Mouse (Mus musculus): Measurements from ENCODE around the gene Mt2. TPM values are rescaled to one million over a fixed set of nuclear protein-coding genes. Genes with fewer than 3 reads are reported as not detected.

Gene Mt2
- polyA plus RNA-seq, 1 experiment = 21.0 TPM

DNA sequence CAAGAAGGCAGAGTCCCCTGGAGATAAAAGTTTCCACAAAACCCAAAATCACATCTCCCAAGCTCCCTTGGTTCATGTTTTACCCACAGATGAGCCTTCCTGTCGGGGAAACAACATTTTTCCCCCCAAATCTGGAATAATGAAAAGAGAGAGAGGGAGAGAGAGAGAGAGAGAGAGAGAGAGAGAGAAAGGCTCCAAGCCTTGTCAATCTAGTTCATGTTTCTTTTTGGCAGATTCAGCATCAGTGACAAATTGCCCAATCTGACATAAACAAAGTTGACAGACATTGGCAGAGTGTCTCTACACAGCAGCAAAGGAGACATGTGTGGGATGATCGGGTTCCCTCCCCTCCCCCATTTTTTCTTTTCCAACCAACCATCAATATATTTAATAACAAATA, 35.0 kb downstream of the Mt2 start:
- no peaks in the 10 kb centered on the region for H3K4me1 ChIP-seq (replicated peaks; ENCODE audit: control insufficient read depth, insufficient read depth, low read length)
- 65% methylated on average over 2 of the region's 2 CpGs for WGBS
- H3K4me3 ChIP-seq (ENCODE audit: control insufficient read depth, insufficient read depth, low read length) = no peak overlapping the region
- H3K27ac ChIP-seq (ENCODE audit: control insufficient read depth, insufficient read depth, low read length) = no peak overlapping the region
- TF ChIP-seq POLR2A (IDR thresholded peaks at IDR 0.05; ENCODE audit: control insufficient read depth, extremely low read depth, insufficient read depth, low read length, poor library complexity) = no peak
- TF ChIP-seq CTCF (IDR thresholded peaks at IDR 0.05; ENCODE audit: borderline replicate concordance, control insufficient read depth, extremely low read depth, insufficient read depth, low read length, poor library complexity) = no peak
- no peaks in the 10 kb centered on the region for H3K36me3 ChIP-seq (ENCODE audit: control insufficient read depth, insufficient read depth, low read length)
- DNase-seq = no peak
- no peaks in the 10 kb centered on the region for H3K27me3 ChIP-seq (ENCODE audit: control insufficient read depth, insufficient read depth, low read length)

- 87% methylated on average over 6 of the region's 6 CpGs for WGBS
- no peak for TF ChIP-seq CTCF (IDR thresholded peaks at IDR 0.05; ENCODE audit: borderline replicate concordance, control insufficient read depth, extremely low read depth, insufficient read depth, low read length, poor library complexity)
- TF ChIP-seq POLR2A (IDR thresholded peaks at IDR 0.05; ENCODE audit: control insufficient read depth, extremely low read depth, insufficient read depth, low read length, poor library complexity) = no peak
These were observed 37.2 kb downstream of the Mt2 start for GRCm38 (mm10) chr8:94209639-94210038.

GRCm38 (mm10) chr8:94210225-94210624, 37.8 kb downstream of the Mt2 start:
- Histone ChIP-seq H3K36me3 (ENCODE audit: control insufficient read depth, insufficient read depth, low read length) (no peaks in the 10 kb centered on the region), H3K27me3 (ENCODE audit: control insufficient read depth, insufficient read depth, low read length) (no peaks in the 10 kb centered on the region), H3K4me3 (ENCODE audit: control insufficient read depth, insufficient read depth, low read length) (no peak overlapping the region), H3K4me1 (replicated peaks; ENCODE audit: control insufficient read depth, insufficient read depth, low read length) (peaks cover 7% of the 10 kb centered on the region), H3K27ac (ENCODE audit: control insufficient read depth, insufficient read depth, low read length) (no peak overlapping the region)
- TF ChIP-seq CTCF (IDR thresholded peaks at IDR 0.05; ENCODE audit: borderline replicate concordance, control insufficient read depth, extremely low read depth, insufficient read depth, low read length, poor library complexity) (no peak), POLR2A (IDR thresholded peaks at IDR 0.05; ENCODE audit: control insufficient read depth, extremely low read depth, insufficient read depth, low read length, poor library complexity) (no peak)
- DNase-seq = no peak
- WGBS = 83% methylated on average over 3 of the region's 3 CpGs

More at GRCm38 (mm10) chr8:94209639-94210038, 37.2 kb downstream of the Mt2 start:
- Histone ChIP-seq H3K27ac (ENCODE audit: control insufficient read depth, insufficient read depth, low read length) (no peak overlapping the region), H3K27me3 (ENCODE audit: control insufficient read depth, insufficient read depth, low read length) (no peaks in the 10 kb centered on the region), H3K36me3 (ENCODE audit: control insufficient read depth, insufficient read depth, low read length) (no peaks in the 10 kb centered on the region), H3K4me3 (ENCODE audit: control insufficient read depth, insufficient read depth, low read length) (no peak overlapping the region), H3K4me1 (replicated peaks; ENCODE audit: control insufficient read depth, insufficient read depth, low read length) (0 out of 2 replicates have a peak, but pooled peaks cover 2% of the 10 kb centered on the region)
- DNase-seq = no peak

- WGBS = 58% methylated on average over 6 of the region's 6 CpGs
- Histone ChIP-seq H3K27ac (ENCODE audit: control insufficient read depth, insufficient read depth, low read length) (no peak overlapping the region), H3K36me3 (ENCODE audit: control insufficient read depth, insufficient read depth, low read length) (no peaks in the 10 kb centered on the region), H3K27me3 (ENCODE audit: control insufficient read depth, insufficient read depth, low read length) (no peaks in the 10 kb centered on the region), H3K4me1 (replicated peaks; ENCODE audit: control insufficient read depth, insufficient read depth, low read length) (peaks cover 8% of the 10 kb centered on the region), H3K4me3 (ENCODE audit: control insufficient read depth, insufficient read depth, low read length) (peak overlapping the region; percentile 15; the same call in 1 of the 2 replicates)
- TF ChIP-seq POLR2A (IDR thresholded peaks at IDR 0.05; ENCODE audit: control insufficient read depth, extremely low read depth, insufficient read depth, low read length, poor library complexity) (no peak), CTCF (IDR thresholded peaks at IDR 0.05; ENCODE audit: borderline replicate concordance, control insufficient read depth, extremely low read depth, insufficient read depth, low read length, poor library complexity) (no peak)
- DNase-seq = no peak
These were observed 41.4 kb downstream of the Mt2 start for GRCm38 (mm10) chr8:94213819-94214218.

- TF ChIP-seq CTCF (IDR thresholded peaks at IDR 0.05; ENCODE audit: borderline replicate concordance, control insufficient read depth, extremely low read depth, insufficient read depth, low read length, poor library complexity) (peak; percentile 17; the same call in 1 of the 2 replicates), POLR2A (IDR thresholded peaks at IDR 0.05; ENCODE audit: control insufficient read depth, extremely low read depth, insufficient read depth, low read length, poor library complexity) (peak; percentile 50; the same call in 1 of the 2 replicates)
- under 1% methylated on average over 68 of the region's 68 CpGs for WGBS
These were observed 42.0 kb downstream of the Mt2 start, which contains the start of gene Nup93 for GRCm38 (mm10) chr8:94214252-94215173. TSS of gene Nup93 (plus strand) at chr8:94214564.

More at GRCm38 (mm10) chr8:94214252-94215173, 42.0 kb downstream of the Mt2 start, which contains the start of gene Nup93:
- Histone ChIP-seq H3K27me3 (ENCODE audit: control insufficient read depth, insufficient read depth, low read length) (no peaks in the 10 kb centered on the region), H3K4me1 (replicated peaks; ENCODE audit: control insufficient read depth, insufficient read depth, low read length) (peaks cover 8% of the 10 kb centered on the region), H3K4me3 (ENCODE audit: control insufficient read depth, insufficient read depth, low read length) (peak within 1 kb of the TSS; percentile 71), H3K27ac (ENCODE audit: control insufficient read depth, insufficient read depth, low read length) (no peak within 1 kb of the TSS), H3K36me3 (ENCODE audit: control insufficient read depth, insufficient read depth, low read length) (no peaks in the 10 kb centered on the region)
- DNase-seq = peak; percentile 96

Other genes with a start within 250 kb of the Mt2 start
- gene Amfr, start 159.8 kb upstream of the Mt2 start, polyA plus RNA-seq (2012; rRNA removed) = 101 and 112 TPM in 2 replicates
- gene Nudt21, start 135.6 kb upstream of the Mt2 start, polyA plus RNA-seq (2012; rRNA removed) = 67.4 and 98.3 TPM in 2 replicates
- gene Ogfod1, start 135.5 kb upstream of the Mt2 start, polyA plus RNA-seq (2012; rRNA removed) = 8.8 and 9.0 TPM in 2 replicates
- 7.5 and 13.0 TPM in 2 replicates for gene Bbs2, start 73.7 kb upstream of the Mt2 start, polyA plus RNA-seq (2012; rRNA removed)
- gene Mt4, start 35.5 kb upstream of the Mt2 start, polyA plus RNA-seq (2012; rRNA removed) = 6.5 and 12.1 TPM in 2 replicates
- 0.96 and 1.9 TPM in 2 replicates for gene Mt3, start 20.1 kb upstream of the Mt2 start, polyA plus RNA-seq (2012; rRNA removed)
- 155 and 260 TPM in 2 replicates for gene Mt1, start 6.4 kb downstream of the Mt2 start, polyA plus RNA-seq (2012; rRNA removed)
- 28.1 and 28.2 TPM in 2 replicates for gene Nup93, start 41.9 kb downstream of the Mt2 start, polyA plus RNA-seq (2012; rRNA removed)
- gene Slc12a3, start 156.5 kb downstream of the Mt2 start, polyA plus RNA-seq (2012; rRNA removed) = 1.3 TPM in 2 replicates
- 198 and 218 TPM in 2 replicates for gene Herpud1, start 213.8 kb downstream of the Mt2 start, polyA plus RNA-seq (2012; rRNA removed)

All from thymus, adult 2 months (tissue).